Mouse (Mus musculus): ENCODE data around the gene Arnt.
"Not testable (repeated sequence)": the region's sequence is repeated elsewhere in the genome, so short reads cannot be mapped to it uniquely, and the experiment has no call there.

Arnt gene
- long read RNA-seq, experiment 1, full-length matches to known transcripts = 4 of 8 reads
- long read RNA-seq, experiment 1, partial matches to known transcripts = 1 of 8 reads
- long read RNA-seq, experiment 1, other reads (novel, unspliced or antisense) = 3 of 8 reads
- long read RNA-seq, experiment 2, partial matches to known transcripts = 7 of 13 reads
- long read RNA-seq, experiment 2, other reads (novel, unspliced or antisense) = 2 of 13 reads

DNA sequence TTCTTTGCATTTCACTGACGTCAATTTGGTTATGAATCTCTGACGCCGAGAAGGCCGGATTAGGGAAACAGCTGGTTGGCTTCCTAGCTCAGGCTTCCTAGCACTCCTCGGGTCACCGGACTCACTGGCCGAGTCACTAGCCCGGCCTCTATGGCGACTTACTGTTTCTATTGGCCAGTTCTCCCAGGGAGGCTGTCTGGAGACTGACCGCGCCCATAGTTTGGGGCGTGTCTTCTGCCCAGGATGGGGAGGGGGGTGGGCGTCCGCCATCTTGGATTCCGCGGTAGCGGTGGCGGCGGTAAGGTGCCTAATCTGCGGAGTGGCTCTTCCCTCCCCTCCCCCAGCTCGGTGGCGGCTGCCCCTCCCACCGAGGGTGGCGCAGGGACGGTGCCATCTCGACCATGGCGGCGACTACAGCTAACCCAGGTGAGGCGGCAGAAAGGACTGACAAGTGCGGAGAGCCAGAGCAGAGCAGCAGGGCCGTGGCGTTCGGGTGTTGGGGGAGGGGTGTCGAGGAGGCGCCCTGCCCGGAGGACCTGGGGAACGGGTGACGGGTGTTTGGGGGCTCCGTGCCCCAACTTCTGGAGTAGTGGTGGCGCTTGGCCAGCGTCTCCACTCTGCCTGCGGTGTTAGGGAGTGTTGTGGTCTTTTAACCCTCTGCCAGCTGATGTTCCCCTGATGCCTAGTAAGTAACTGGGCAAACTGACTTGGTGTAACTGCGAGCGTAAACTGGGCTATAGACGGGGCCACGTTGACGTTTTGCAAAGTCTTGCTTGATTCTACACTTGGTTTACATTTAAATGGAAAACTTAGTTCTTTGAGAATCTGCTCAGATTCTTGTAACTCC is at the start of gene Arnt:
Arnt (plus strand) TSS at position 253 of the 847 bp plus-strand sequence.
- intact Hi-C loops (cut with DNase I) = no loop called here

DNA sequence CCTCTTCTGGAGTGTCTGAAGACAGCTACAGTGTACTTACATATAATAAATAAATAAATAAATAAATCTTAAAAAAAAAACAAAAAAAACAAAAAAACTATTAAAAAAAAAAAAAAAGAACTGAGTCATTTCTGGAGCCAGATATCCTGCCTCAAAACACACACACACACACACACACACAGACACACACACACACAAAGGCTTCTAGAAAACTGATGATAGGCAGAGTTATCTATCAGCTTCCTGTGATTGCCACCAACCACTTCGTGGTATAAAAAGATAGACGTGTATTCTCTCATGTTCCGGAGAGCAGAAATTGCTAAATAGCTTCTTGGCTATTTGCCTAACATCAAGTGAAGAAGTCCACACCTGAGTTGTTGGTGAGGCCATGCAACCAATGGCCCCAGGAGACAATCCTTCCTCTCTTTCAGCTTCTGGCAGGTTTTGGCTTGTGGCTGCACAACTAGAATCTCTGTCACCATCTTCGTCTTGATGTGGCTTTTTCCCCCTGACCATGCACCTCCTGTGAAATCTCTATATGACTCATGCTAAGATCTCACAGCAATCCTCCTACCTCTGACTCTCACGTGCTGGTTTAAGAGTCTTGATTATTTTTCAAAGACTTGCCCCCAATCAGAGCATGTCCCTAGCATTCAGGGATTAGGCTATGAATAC is 48.6 kb upstream of the Arnt start:
- intact Hi-C loops (cut with DNase I) = no loop called here

DNA sequence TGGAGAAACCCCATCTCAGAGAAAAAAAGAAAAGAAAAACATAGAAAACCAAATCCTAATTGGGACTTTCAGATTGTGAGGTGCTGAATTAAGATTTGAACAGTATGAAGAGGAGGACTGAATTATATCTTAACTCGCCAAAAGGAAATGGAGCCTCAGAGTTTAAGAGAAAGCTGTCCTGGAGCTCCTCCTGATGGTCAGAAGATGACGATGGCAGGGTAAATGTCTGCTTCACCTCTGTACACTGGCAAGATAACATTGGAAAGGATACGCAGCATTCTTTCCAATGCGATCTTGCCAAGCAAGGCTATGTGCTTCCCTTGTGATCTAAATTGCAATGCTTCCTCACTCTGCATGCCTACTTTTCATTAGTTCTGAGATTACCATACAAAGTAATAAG is 39.8 kb upstream of the Arnt start:
- intact Hi-C loops (cut with DNase I) = loop anchor here (5.0 kb wide), 1 partner anchor 42 kb away; no protein-coding TSS in a partner anchor

GRCm38 (mm10) chr3:95402741-95403140 is 31.4 kb upstream of the Arnt start, which contains the start of gene 4930558C23Rik:
4930558C23Rik (minus strand) TSS chr3:95402841.
- intact Hi-C loops (cut with DNase I) = no loop called here

DNA sequence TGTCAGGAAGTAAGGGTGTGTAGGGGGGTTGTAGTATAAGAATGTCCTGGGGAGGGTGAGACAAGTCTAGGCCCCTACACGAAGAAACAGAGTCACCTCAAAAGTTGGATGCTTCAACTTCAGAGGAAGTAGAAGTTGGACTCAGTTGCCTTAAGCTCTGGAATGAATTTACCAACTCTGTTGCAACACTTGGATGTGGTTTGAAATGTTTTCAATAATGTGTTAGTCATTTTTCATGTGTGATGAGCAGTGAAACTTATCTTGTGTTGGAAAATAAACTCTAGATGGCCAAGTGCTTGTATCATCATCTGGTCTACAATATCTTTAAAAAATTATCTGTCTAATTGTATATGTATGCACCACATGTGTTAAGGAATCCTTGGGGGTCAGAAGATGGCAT is 26.5 kb upstream of the Arnt start:
- intact Hi-C loops (cut with DNase I) = no loop called here

DNA sequence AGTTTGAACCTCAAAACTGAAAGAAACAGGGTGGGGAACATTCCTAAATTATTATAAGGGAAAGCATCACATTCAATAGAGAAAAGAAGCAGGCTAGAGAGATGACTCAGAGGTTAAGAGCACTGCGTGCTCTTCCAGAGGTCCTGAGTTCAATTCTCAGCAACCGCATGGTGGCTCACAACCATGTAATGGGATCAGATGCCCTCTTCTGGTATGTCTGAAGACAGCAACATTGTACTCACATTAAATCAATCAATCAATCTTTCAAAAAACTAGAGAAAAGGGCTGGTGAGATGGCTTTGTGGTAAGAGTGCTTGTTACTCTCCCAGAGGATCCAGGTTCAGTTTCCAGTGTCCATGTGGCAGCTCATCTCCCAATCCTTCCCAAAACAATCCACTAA is 25.3 kb upstream of the Arnt start:
- intact Hi-C loops (cut with DNase I) = no loop called here

GRCm38 (mm10) chr3:95412268-95412667 is 21.9 kb upstream of the Arnt start:
- intact Hi-C loops (cut with DNase I) = no loop called here

- intact Hi-C loops (cut with DNase I) = no loop called here
Measured at GRCm38 (mm10) chr3:95417866-95418265, 16.3 kb upstream of the Arnt start.

DNA sequence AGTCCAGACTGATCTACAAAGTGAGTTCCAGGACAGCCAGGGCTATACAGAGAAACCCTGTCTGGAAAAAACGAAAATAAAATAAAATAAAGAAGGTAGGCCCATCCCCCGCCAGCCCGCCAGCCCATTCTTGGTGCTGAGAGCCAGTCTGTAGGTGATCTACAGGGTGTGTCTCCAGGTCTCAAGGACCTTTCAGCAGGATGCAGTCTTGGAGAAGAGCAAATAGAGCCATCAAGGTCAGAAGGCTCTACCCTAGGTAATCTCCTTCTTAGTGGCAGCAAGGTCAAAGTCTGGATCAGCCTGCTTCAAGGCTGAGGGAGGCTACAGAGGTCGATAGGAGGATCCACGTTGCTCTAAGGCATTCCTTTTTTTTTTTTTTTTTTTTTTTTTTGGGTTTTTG is 7.7 kb upstream of the Arnt start:
- intact Hi-C loops (cut with DNase I) = not testable (repeated sequence)

GRCm38 (mm10) chr3:95427117-95427890 is 6.9 kb upstream of the Arnt start:
- intact Hi-C loops (cut with DNase I) = not testable (repeated sequence)

DNA sequence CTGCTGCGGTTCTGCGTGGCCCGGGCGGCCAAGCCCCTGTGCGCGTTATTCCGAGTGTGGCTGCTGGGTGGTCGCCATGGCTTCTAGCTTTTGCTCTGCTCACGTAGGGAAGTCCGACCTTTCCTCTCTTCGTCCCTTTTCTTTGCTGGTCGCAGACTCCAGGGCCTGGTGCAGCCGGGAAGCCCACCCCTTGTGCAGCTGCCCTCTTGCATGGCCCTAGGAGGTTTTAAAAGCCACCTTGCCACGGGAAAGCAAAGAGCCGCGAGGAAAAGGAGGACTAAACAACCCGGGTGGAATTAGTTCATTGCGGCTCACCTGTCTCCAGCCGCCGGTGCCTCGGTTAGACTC is 6.3 kb upstream of the Arnt start:
- intact Hi-C loops (cut with DNase I) = not testable (repeated sequence)

- intact Hi-C loops (cut with DNase I) = not testable (repeated sequence)
Measured at GRCm38 (mm10) chr3:95428423-95428822, 5.8 kb upstream of the Arnt start.

DNA sequence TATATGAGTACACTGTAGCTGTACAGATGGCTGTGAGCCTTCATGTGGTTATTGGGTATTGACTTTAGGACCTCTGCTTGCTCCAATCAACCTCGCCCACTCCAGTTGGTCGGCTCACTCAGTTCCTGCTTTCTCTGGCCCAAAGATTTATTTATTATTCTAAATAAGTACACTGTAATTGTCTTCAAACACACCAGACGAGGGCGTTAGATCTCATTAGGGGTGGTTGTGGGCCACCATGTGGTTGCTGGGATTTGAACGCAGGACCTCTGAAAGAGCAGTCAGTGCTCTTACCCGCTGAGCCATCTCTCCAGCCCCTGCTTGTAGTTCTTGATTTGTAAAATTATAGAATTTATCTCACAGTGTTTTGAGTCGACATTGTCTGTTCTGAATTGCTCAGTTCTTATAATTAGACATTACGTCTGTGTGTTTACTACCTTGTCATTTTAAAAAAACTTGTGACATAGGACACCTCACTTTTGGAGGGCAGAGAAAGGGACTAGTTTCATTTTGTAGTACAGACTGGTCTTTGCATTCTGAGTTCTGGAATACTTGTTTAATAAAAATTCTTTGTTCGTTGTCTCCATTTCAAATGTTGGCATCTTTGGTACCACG is 780 bp upstream of the Arnt start:
- intact Hi-C loops (cut with DNase I) = no loop called here

GRCm38 (mm10) chr3:95434983-95435370 is 789 bp downstream of the Arnt start:
- intact Hi-C loops (cut with DNase I) = no loop called here

DNA sequence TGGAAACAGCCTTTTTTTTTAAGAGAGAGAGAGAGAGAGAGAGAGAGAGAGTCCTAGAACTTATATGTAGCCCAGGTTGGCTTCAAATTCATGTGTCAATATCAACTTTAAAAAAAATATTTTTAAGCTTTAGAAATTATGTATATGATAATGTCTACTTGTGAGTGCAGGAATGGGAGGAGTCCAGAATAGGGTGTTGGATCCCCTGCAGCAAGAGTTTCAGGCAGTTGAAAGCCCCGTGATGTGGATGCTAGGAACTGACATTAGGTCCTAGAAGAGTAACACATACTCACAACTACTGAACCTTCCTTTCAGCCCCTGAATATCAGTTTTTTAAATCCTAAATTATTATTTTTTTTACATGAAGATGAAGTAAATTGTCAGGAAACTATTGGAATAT is 1.4 kb downstream of the Arnt start:
- intact Hi-C loops (cut with DNase I) = no loop called here

- intact Hi-C loops (cut with DNase I) = not testable (repeated sequence)
Measured at GRCm38 (mm10) chr3:95438636-95439035, 4.4 kb downstream of the Arnt start.

- intact Hi-C loops (cut with DNase I) = no loop called here
Measured at GRCm38 (mm10) chr3:95439670-95440069, 5.5 kb downstream of the Arnt start.

DNA sequence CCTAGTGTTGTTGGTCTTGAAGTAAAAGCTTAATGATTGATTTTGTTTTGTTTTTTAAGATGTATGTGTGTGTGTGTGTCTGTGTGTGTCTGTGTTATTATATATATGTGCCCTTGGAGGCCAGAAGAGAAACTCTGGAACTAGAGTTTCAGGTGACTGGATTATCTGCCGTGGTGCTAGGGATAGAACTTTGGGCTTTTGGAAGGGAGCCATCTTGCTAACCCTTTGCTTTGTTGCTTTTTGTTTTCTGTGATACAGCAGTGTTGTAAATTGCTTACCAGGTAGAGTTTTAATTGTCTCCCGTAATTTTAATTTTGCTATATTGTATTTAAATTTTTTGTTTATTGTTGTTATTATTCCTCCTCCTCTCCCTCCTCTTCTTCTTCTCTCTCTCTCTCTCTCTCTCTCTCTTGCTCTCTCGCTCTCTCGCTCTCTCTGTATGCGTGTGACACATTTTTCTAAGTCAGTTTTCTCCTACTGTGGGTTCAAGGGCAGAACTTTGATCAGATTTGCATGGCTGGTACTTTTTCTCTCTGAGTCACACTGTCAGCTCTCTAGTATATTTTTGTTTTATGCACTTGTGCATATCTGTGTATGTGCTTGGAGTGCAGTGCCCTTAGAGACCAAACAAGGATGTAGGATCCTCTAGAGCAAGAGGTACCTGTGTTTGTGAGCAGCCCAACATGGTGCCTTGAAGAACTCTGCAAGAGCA is 8.4 kb downstream of the Arnt start:
- intact Hi-C loops (cut with DNase I) = no loop called here

GRCm38 (mm10) chr3:95445311-95445710 is 11.1 kb downstream of the Arnt start:
- intact Hi-C loops (cut with DNase I) = no loop called here

GRCm38 (mm10) chr3:95450408-95450807 is 16.2 kb downstream of the Arnt start:
- intact Hi-C loops (cut with DNase I) = loop anchor here (5.0 kb wide), 1 partner anchor 103 kb away; no protein-coding TSS in a partner anchor

All from adrenal gland (tissue).